Mouse (Mus musculus): Measurements from ENCODE around the gene Slc44a5. TPM values are rescaled to one million over a fixed set of nuclear protein-coding genes. Genes with fewer than 3 reads are reported as not detected.
"Not testable (repeated sequence)": the region's sequence is repeated elsewhere in the genome, so short reads cannot be mapped to it uniquely, and the experiment has no call there.

Gene Slc44a5
- polyA plus RNA-seq, 1 experiment from 2014 or later, result 5.4 TPM

DNA sequence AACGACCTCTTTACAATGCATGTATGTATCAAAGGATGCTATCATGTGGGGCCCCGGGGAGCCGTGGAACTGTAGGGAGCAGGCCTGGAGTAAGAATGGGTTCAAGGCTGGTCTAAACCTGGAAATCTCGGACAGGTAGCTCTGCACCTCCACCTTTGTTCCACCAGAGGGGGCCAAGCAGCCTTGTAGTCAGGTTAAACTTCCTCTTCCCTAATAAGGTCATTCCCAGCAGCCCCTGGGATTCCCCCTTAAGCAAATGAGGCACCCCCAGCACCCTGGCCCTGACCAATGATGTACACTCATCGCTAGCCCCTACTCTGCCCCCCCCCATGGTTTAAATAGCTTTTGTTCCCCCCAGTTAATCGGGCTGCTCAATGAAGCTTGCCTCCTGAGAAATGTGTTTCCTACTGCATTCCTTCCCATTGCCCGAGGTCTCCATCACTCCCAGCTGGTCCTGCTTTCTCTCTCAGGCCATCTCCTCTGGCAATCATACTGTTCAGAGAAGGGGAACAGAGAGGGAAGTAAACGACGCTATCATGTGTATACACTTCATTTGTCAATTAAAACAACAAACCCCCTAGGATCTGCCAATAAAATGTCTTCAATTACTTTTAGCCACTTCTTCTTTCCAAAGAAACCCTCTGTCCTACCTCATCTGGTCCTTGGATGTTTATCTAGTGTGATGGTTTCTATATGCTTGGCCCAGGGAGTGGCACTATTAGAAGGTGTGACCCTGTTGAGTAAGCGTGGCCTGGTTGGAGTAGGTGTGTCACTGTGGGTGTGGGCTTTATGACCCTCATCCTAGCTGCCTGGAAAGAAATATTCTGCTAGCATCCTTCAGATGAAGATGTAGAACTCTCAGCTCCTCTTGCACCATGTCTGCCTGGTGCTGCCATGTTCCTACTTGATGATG is 11.4 kb downstream of the Slc44a5 start:
- H3K9me3 ChIP-seq (ENCODE audit: control insufficient read depth, low read length), result no peaks in the 10 kb centered on the region
- H3K9ac ChIP-seq (ENCODE audit: low read length), result no peak overlapping the region
- 58% methylated on average over 10 of the region's 10 CpGs for WGBS
- no peaks in the 10 kb centered on the region for H3K36me3 ChIP-seq (ENCODE audit: control insufficient read depth, insufficient read depth, low read length)
- H3K27me3 ChIP-seq (ENCODE audit: control insufficient read depth, insufficient read depth, low read length), result no peaks in the 10 kb centered on the region
- DNase-seq (ENCODE audit: low spot score, missing footprints) (no peak), ATAC-seq (ENCODE audit: low FRiP score) (peak; percentile 65; the same call in 1 of the 2 replicates)
- no peak overlapping the region for H3K27ac ChIP-seq (ENCODE audit: low read depth, low read length)
- no peaks in the 10 kb centered on the region for H3K4me1 ChIP-seq (ENCODE audit: control insufficient read depth, insufficient read depth, low read length)
- no peak overlapping the region for H3K4me3 ChIP-seq (ENCODE audit: low read depth, low read length)
- no peak overlapping the region for H3K4me2 ChIP-seq

DNA sequence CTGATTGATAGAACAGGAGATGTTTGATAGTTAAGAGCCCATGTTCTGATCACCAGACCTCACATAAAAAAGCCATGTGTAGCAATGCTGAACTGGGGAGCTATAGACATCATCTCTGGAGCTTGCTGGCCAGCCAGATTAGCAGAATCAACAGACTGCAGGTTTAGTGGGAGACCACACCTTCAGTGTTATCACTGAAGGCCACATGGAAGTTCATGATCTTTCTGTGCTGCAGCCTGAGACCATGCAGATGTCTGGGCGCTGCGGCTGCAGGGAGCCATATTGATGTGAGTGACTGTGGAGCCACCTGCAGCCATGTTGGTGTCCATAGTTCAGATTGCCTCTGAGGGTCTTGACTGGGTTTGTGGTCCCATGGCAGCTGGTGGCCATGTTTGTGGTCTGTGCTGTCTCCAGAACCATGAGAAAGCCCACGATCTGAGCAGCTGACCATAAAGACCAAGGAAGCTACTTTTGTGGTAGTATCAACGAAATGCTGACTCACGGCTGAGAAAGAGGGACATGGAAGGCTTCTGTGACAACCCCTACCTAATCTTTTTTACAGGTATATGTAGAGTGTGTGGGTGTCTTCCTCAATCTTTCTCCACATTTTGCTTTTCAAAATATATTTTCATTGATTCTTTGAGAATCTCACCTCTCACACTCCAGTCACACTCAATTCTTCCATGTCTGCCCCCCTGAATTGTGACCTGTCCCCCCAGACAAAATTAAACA is 26.7 kb downstream of the Slc44a5 start:
- Histone ChIP-seq H3K4me1 (ENCODE audit: control insufficient read depth, insufficient read depth, low read length) (no peaks in the 10 kb centered on the region), H3K9me3 (ENCODE audit: control insufficient read depth, low read length) (no peaks in the 10 kb centered on the region), H3K27ac (ENCODE audit: low read depth, low read length) (no peak overlapping the region), H3K9ac (ENCODE audit: low read length) (no peak overlapping the region), H3K27me3 (ENCODE audit: control insufficient read depth, insufficient read depth, low read length) (no peaks in the 10 kb centered on the region), H3K36me3 (ENCODE audit: control insufficient read depth, insufficient read depth, low read length) (no peaks in the 10 kb centered on the region), H3K4me3 (ENCODE audit: low read depth, low read length) (no peak overlapping the region), H3K4me2 (no peak overlapping the region)
- ATAC-seq (ENCODE audit: low FRiP score) (no peak), DNase-seq (ENCODE audit: low spot score, missing footprints) (no peak)
- 94% methylated on average over 5 of the region's 5 CpGs for WGBS

DNA sequence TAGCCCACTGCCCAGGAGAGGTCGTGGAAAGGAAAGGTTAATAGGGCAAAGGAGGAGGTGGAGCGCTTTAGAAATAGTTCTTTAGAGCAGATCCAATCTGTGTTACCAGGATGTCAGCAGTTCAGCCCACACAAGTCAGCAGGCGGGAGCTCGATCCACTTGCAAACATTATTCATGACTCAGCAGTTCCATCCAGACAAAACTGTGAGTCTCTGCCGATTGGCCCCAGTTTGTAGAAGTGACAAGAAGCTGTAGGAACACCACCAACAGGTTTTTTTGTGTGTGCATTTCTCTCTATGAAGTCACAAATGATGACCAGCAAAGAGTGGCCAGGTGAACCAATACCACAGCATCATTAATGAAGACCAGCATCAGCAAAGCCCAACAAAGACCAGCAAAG is 28.1 kb downstream of the Slc44a5 start:
- 80% methylated on average over 5 of the region's 5 CpGs for WGBS
- Histone ChIP-seq H3K27ac (ENCODE audit: low read depth, low read length) (no peak overlapping the region), H3K4me1 (ENCODE audit: control insufficient read depth, insufficient read depth, low read length) (no peaks in the 10 kb centered on the region), H3K9me3 (ENCODE audit: control insufficient read depth, low read length) (no peaks in the 10 kb centered on the region), H3K4me2 (no peak overlapping the region), H3K27me3 (ENCODE audit: control insufficient read depth, insufficient read depth, low read length) (no peaks in the 10 kb centered on the region), H3K36me3 (ENCODE audit: control insufficient read depth, insufficient read depth, low read length) (no peaks in the 10 kb centered on the region), H3K9ac (ENCODE audit: low read length) (no peak overlapping the region), H3K4me3 (ENCODE audit: low read depth, low read length) (no peak overlapping the region)
- ATAC-seq (ENCODE audit: low FRiP score) (no peak), DNase-seq (ENCODE audit: low spot score, missing footprints) (no peak)

DNA sequence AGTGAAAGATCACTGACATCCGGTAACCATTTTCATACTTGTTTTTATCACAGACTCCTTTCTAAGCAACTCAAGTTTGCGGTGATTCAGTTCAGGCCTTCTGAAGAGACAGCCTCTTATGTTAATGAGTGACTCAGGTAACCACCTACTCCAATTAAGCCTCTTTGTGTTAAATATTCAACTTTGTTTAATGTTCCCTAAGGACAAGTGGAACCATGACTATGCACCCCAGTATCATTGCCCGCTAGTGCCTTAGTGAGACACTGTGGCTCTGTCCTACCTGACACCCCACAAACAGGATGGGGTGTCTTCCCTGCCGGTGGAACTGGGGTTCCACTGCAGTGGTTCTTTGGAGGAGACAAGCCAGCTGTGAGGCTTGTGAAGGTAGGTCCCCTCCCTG is 73.6 kb downstream of the Slc44a5 start:
- H3K4me2 ChIP-seq, result no peak overlapping the region
- ATAC-seq (ENCODE audit: low FRiP score) (no peak), DNase-seq (ENCODE audit: low spot score, missing footprints) (no peak)
- no peaks in the 10 kb centered on the region for H3K9me3 ChIP-seq (ENCODE audit: control insufficient read depth, low read length)
- H3K4me3 ChIP-seq (ENCODE audit: low read depth, low read length), result no peak overlapping the region
- no peak overlapping the region for H3K27ac ChIP-seq (ENCODE audit: low read depth, low read length)
- H3K36me3 ChIP-seq (ENCODE audit: control insufficient read depth, insufficient read depth, low read length), result no peaks in the 10 kb centered on the region
- no peak overlapping the region for H3K9ac ChIP-seq (ENCODE audit: low read length)
- 91% methylated on average over 4 of the region's 4 CpGs for WGBS
- no peaks in the 10 kb centered on the region for H3K4me1 ChIP-seq (ENCODE audit: control insufficient read depth, insufficient read depth, low read length)
- H3K27me3 ChIP-seq (ENCODE audit: control insufficient read depth, insufficient read depth, low read length), result no peaks in the 10 kb centered on the region

DNA sequence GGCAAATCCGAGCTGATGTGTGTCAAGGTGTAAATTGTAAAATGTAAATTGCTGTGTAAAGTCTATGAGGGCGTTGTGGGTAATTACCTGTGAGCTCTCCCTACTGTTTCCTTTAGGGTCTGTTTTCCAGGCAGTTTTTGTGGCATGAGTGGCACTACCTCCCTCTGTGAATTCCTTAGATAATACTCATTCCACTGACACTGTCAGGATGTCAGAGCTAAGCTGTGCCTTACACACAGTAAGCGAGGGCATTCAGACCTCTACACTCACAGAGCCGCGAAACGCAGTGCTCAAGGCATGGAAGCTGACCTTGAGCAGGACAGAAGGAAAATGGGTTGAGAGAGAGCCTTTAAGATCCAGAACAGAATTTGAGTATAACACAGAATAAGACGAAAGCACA is 80.1 kb downstream of the Slc44a5 start:
- WGBS, result 77% methylated on average over 7 of the region's 7 CpGs

DNA sequence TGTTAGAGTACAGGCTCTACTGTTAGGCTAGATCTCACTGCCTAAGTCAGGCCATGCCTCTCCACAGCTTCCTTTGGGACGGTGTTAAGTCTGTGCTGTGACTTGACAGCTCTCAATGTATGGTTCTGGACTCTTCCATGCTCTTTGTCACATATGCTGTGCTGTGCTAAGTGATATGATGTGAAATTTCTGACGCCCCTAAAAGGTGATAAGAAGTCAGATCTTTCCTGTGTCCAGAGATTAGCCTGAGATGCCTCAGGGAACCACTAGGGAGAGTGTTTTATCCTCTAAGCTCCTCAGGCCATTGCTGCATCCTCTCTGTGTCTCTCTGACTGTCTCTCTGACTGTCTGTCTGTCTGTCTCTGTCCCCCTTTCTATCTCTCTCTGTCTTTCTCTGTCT is 84.2 kb downstream of the Slc44a5 start:
- 79% methylated on average over 2 of the region's 2 CpGs for WGBS
- DNase-seq (ENCODE audit: low spot score, missing footprints) (no peak), ATAC-seq (ENCODE audit: low FRiP score) (no peak)

More for the DNA sequence above, 80.1 kb downstream of the Slc44a5 start:
- H3K4me1 ChIP-seq (ENCODE audit: control insufficient read depth, insufficient read depth, low read length), result no peaks in the 10 kb centered on the region
- H3K4me2 ChIP-seq, result no peak overlapping the region
- H3K27me3 ChIP-seq (ENCODE audit: control insufficient read depth, insufficient read depth, low read length), result no peaks in the 10 kb centered on the region
- H3K9ac ChIP-seq (ENCODE audit: low read length), result no peak overlapping the region
- DNase-seq (ENCODE audit: low spot score, missing footprints), result no peak
- H3K9me3 ChIP-seq (ENCODE audit: control insufficient read depth, low read length), result no peaks in the 10 kb centered on the region
- H3K27ac ChIP-seq (ENCODE audit: low read depth, low read length), result no peak overlapping the region
- H3K4me3 ChIP-seq (ENCODE audit: low read depth, low read length), result no peak overlapping the region
- no peak for ATAC-seq (ENCODE audit: low FRiP score)
- H3K36me3 ChIP-seq (ENCODE audit: control insufficient read depth, insufficient read depth, low read length), result no peaks in the 10 kb centered on the region

DNA sequence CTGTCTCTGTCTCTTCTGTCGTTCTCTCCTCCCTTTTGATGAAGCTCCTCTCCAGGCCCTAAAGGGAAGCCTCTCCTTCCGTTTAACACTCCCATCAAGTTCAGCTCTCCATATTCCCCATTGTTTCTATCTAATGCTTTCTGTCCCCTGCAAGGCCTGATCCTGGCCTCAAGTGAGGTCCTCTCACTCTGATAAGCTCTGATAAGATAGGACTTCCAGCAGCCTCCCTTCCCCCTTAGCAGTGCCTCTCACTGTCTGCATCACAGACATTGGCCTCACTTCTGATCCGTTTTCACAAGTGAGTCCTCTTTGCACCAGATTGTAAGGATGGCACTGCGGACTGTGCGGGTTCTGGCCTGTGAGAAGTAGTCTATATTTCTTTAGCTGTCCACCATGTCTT is 85.0 kb downstream of the Slc44a5 start:
- no peak overlapping the region for H3K4me3 ChIP-seq (ENCODE audit: low read depth, low read length)
- no peaks in the 10 kb centered on the region for H3K36me3 ChIP-seq (ENCODE audit: control insufficient read depth, insufficient read depth, low read length)
- ATAC-seq (ENCODE audit: low FRiP score) (no peak), DNase-seq (ENCODE audit: low spot score, missing footprints) (no peak)
- H3K4me1 ChIP-seq (ENCODE audit: control insufficient read depth, insufficient read depth, low read length), result no peaks in the 10 kb centered on the region
- H3K9me3 ChIP-seq (ENCODE audit: control insufficient read depth, low read length), result no peaks in the 10 kb centered on the region
- no peaks in the 10 kb centered on the region for H3K27me3 ChIP-seq (ENCODE audit: control insufficient read depth, insufficient read depth, low read length)
- WGBS, result 83% methylated on average over 5 of the region's 5 CpGs
- no peak overlapping the region for H3K4me2 ChIP-seq
- H3K9ac ChIP-seq (ENCODE audit: low read length), result no peak overlapping the region
- no peak overlapping the region for H3K27ac ChIP-seq (ENCODE audit: low read depth, low read length)

More for the DNA sequence above, 84.2 kb downstream of the Slc44a5 start:
- H3K27me3 ChIP-seq (ENCODE audit: control insufficient read depth, insufficient read depth, low read length), result no peaks in the 10 kb centered on the region
- no peak overlapping the region for H3K9ac ChIP-seq (ENCODE audit: low read length)
- no peaks in the 10 kb centered on the region for H3K4me1 ChIP-seq (ENCODE audit: control insufficient read depth, insufficient read depth, low read length)
- H3K9me3 ChIP-seq (ENCODE audit: control insufficient read depth, low read length), result no peaks in the 10 kb centered on the region
- no peak overlapping the region for H3K27ac ChIP-seq (ENCODE audit: low read depth, low read length)
- H3K36me3 ChIP-seq (ENCODE audit: control insufficient read depth, insufficient read depth, low read length), result no peaks in the 10 kb centered on the region
- no peak overlapping the region for H3K4me2 ChIP-seq
- H3K4me3 ChIP-seq (ENCODE audit: low read depth, low read length), result no peak overlapping the region

DNA sequence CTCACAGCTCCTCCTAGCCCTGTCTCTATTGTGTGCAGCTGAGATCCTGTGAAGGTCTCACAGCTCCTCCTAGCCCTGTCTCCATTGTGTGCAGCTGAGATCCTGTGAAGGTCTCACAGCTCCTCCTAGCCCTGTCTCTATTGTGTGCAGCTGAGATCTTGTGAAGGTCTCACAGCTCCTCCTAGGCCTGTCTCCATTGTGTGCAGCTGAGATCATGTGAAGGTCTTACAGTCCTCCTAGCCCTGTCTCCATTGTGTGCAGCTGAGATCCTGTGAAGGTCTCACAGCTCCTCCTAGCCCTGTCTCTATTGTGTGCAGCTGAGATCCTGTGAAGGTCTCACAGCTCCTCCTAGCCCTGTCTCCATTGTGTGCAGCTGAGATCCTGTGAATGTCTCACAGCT is 98.8 kb downstream of the Slc44a5 start:
- H3K4me1 ChIP-seq (ENCODE audit: control insufficient read depth, insufficient read depth, low read length); H3K4me3 ChIP-seq (ENCODE audit: low read depth, low read length); DNase-seq (ENCODE audit: low spot score, missing footprints); ATAC-seq (ENCODE audit: low FRiP score); H3K9me3 ChIP-seq (ENCODE audit: control insufficient read depth, low read length); H3K36me3 ChIP-seq (ENCODE audit: control insufficient read depth, insufficient read depth, low read length); H3K4me2 ChIP-seq; H3K27me3 ChIP-seq (ENCODE audit: control insufficient read depth, insufficient read depth, low read length); H3K27ac ChIP-seq (ENCODE audit: low read depth, low read length); H3K9ac ChIP-seq (ENCODE audit: low read length): not testable (repeated sequence)

DNA sequence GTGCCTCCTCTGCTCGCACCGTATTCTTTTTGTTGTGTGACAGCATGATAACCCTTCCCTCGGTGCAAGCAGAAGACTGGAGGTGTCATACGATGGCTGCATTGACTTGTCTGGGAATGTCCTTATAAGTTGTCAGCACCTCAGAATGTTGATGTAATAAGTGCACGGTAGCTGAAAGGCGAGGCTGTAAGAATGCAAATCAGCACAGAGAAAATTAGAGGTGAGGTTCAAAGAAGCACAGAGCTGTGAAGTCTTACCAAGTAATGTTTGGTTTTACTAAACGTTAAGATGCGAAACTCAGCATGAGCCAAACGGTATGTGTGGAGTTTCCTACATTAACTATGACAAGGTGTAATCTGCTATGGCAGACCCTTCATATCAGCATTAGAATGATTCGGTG is 102.5 kb downstream of the Slc44a5 start:
- Histone ChIP-seq H3K4me3 (ENCODE audit: low read depth, low read length) (no peak overlapping the region), H3K36me3 (ENCODE audit: control insufficient read depth, insufficient read depth, low read length) (no peaks in the 10 kb centered on the region), H3K9me3 (ENCODE audit: control insufficient read depth, low read length) (no peaks in the 10 kb centered on the region), H3K27ac (ENCODE audit: low read depth, low read length) (no peak overlapping the region), H3K27me3 (ENCODE audit: control insufficient read depth, insufficient read depth, low read length) (no peaks in the 10 kb centered on the region), H3K4me1 (ENCODE audit: control insufficient read depth, insufficient read depth, low read length) (peaks cover 2% of the 10 kb centered on the region; the same call in 1 of the 2 replicates), H3K9ac (ENCODE audit: low read length) (no peak overlapping the region), H3K4me2 (no peak overlapping the region)
- ATAC-seq (ENCODE audit: low FRiP score) (no peak), DNase-seq (ENCODE audit: low spot score, missing footprints) (no peak)
- WGBS, result 88% methylated on average over 10 of the region's 10 CpGs

All from midbrain, embryonic 11.5 days (tissue).